Mouse (Mus musculus) CH12.LX (cell line): ENCODE measurements at regions not wholly inside any gene's neighbourhood (a gene's known extent, or its start where the extent isn't known, plus 50 kb on each side); places are given as distances from the start of the nearest gene placed in this dataset.

Experiments
- CTCF ChIP-seq, 2 experiments: IDR thresholded peaks in 1 of 2; conservative IDR thresholded peaks in 1 of 2; 2 replicates each; pipeline ENCODE4 v1.5.1; 2011 to 2012; ENCODE audit warnings: low read depth in 2 of 2, low read length in 2 of 2, improper control_type of control experiment in 1 of 2, inconsistent platforms in 1 of 2, mild to moderate bottlenecking in 1 of 2, moderate library complexity in 1 of 2
- JUND ChIP-seq: conservative IDR thresholded peaks from 2 replicates; pipeline ENCODE4 v1.6.1; 2011; ENCODE audit warnings: low read depth, low read length, improper control_type of control experiment
- MXI1 ChIP-seq: IDR thresholded peaks from 2 replicates; pipeline ENCODE4 v1.6.1; 2011; ENCODE audit warnings: mild to moderate bottlenecking, low read depth, low read length, improper control_type of control experiment
- POLR2A ChIP-seq: IDR thresholded peaks from 2 replicates; pipeline ENCODE4 v1.6.1; 2011; ENCODE audit warnings: low read depth, mild to moderate bottlenecking, improper control_type of control experiment, low read length
- RAD21 ChIP-seq: IDR thresholded peaks from 2 replicates; pipeline ENCODE4 v1.6.1; 2011; ENCODE audit warnings: low read depth, mild to moderate bottlenecking, low read length, improper control_type of control experiment, moderate library complexity

DNA sequence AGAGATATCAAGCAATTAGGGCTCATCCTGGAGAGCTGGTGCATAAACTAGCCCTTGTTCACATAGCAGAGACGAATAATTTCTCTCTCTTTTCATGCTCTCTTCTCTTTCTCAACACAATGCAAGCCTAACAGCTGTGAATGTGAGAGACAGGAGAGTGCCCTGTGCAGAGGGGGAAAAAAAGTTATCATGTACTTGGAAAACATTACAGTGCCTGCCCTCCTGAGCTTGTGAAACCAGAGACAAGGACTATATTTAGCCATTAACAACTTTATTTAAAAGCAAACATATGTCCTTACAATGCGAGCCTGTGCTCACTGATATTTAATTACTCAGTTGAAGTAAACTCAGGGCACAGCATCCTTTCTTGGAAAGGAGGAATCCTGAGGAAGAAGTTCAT lies 543.8 kb upstream of the Tenm3 start:
- TF ChIP-seq POLR2A (no peak), MXI1 (no peak), CTCF (conservative IDR thresholded peaks at IDR 0.05 in 1 of 2, IDR thresholded peaks at IDR 0.05 in 1 of 2; ENCODE audit: low read depth in 2 of 2, low read length in 2 of 2) (no peak), RAD21 (no peak), JUND (no peak)
